Mouse (Mus musculus): ENCODE results near the gene Ung. TPM values are rescaled to one million over a fixed set of nuclear protein-coding genes. Genes with fewer than 3 reads are reported as not detected.

The Ung gene
- polyA plus RNA-seq, 1 experiment from 2014 or later, result 45.3 TPM

DNA sequence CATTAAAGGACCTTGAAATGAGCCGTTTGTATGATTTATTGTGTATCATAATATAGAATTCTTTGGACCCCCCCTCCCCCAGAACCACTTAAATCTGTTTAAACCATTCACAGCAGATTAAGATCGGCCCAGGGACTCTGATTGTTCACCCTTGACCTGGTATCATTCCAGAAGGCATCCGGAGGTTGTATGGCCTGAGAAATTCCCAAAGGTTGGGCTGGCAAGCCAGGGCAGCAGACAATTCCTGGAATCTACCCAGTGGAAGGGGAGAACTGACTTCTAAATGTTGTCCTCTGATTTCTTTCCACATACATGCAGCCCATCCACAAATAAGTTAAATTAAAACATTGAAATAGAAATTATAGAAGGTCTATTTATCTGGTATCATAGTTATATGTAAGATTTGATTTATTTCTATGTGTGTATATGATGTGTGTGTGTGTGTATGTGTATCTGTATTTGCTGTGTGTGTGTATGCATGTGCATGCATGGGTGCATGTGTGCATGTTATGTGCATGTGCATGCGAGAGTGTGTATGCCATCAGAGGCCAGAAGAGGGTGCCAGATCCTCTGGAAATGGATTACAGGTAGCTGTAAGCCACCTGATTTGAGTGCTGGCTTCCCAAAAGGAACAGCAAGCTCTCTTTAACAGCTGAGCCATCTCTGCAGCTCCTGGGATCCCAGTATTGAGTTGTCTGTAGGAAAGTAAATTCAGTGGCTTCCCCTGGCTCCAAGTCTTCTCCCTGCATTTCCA, 48.0 kb downstream of the Ung start:
- no peak overlapping the region for H3K27ac ChIP-seq
- no peaks in the 10 kb centered on the region for H3K36me3 ChIP-seq (ENCODE audit: poor library complexity, severe bottlenecking)
- no peak for ATAC-seq
- H3K9me3 ChIP-seq (replicated peaks), result no peaks in the 10 kb centered on the region
- WGBS, result 89% methylated on average over 4 of the region's 4 CpGs
- peaks cover 22% of the 10 kb centered on the region; the same call in 1 of the 2 replicates for H3K27me3 ChIP-seq
- H3K4me1 ChIP-seq, result peaks cover 14% of the 10 kb centered on the region
- no peak overlapping the region for H3K9ac ChIP-seq
- no peak overlapping the region for H3K4me2 ChIP-seq
- H3K4me3 ChIP-seq, result no peak overlapping the region

DNA sequence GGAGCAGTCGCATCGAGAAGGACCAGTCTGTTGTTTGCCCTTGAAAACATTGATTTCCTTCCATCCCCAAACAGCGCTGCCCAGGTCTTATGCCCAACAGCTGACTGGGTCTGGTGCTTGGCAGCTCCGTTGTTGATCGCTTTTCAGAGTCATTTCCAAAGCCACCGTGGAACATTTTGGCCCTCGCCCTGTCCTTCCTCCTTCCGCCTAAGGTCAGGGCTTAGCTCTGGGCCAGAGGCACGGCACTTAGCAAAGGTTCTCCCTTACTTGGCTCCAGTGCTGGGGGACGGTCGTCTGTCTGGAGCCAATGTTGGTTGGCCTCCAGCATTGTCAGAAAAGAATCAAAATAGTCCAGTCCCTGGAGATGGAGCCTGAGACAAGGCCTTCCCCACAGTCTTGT, 49.4 kb downstream of the Ung start:
- Histone ChIP-seq H3K27ac (no peak overlapping the region), H3K4me3 (no peak overlapping the region), H3K9ac (no peak overlapping the region), H3K9me3 (replicated peaks) (no peaks in the 10 kb centered on the region), H3K4me2 (no peak overlapping the region), H3K27me3 (peaks cover 18% of the 10 kb centered on the region; the same call in 1 of the 2 replicates), H3K4me1 (peaks cover 14% of the 10 kb centered on the region), H3K36me3 (ENCODE audit: poor library complexity, severe bottlenecking) (no peaks in the 10 kb centered on the region)
- ATAC-seq, result no peak
- WGBS, result 90% methylated on average over 11 of the region's 11 CpGs

- Histone ChIP-seq H3K4me1 (no peaks in the 10 kb centered on the region), H3K9ac (no peak overlapping the region), H3K4me2 (no peak overlapping the region), H3K36me3 (ENCODE audit: poor library complexity, severe bottlenecking) (no peaks in the 10 kb centered on the region), H3K27me3 (no peaks in the 10 kb centered on the region), H3K27ac (no peak overlapping the region), H3K9me3 (replicated peaks) (no peaks in the 10 kb centered on the region), H3K4me3 (no peak overlapping the region)
- no peak for ATAC-seq
- 88% methylated on average over 2 of the region's 2 CpGs for WGBS
Observed at GRCm38 (mm10) chr5:114183493-114183892, 53.3 kb downstream of the Ung start.

- Histone ChIP-seq H3K9me3 (replicated peaks) (no peaks in the 10 kb centered on the region), H3K4me3 (no peak overlapping the region), H3K27ac (no peak overlapping the region), H3K9ac (no peak overlapping the region), H3K27me3 (no peaks in the 10 kb centered on the region), H3K4me1 (no peaks in the 10 kb centered on the region), H3K4me2 (no peak overlapping the region), H3K36me3 (ENCODE audit: poor library complexity, severe bottlenecking) (no peaks in the 10 kb centered on the region)
- no peak for ATAC-seq
- WGBS, result 75% methylated on average over 2 of the region's 2 CpGs
Observed at GRCm38 (mm10) chr5:114187108-114187507, 56.9 kb downstream of the Ung start.

Other genes with a start within 250 kb of the Ung start
- 235 and 246 TPM in 2 replicates for gene Coro1c, start 221.6 kb upstream of the Ung start, polyA plus RNA-seq (2015; fragmentation: Nextera tagmentation; extraction: Ambion mirVana)
- gene Ssh1, start 136.5 kb upstream of the Ung start, polyA plus RNA-seq (2015; fragmentation: Nextera tagmentation; extraction: Ambion mirVana), result 12.0 and 13.9 TPM in 2 replicates
- gene Dao, start 126.7 kb upstream of the Ung start, polyA plus RNA-seq (2015; fragmentation: Nextera tagmentation; extraction: Ambion mirVana), result not detected in 2 replicates
- 16.2 and 17.7 TPM in 2 replicates for gene Usp30, start 64.9 kb upstream of the Ung start, polyA plus RNA-seq (2015; fragmentation: Nextera tagmentation; extraction: Ambion mirVana)
- 52.2 and 57.1 TPM in 2 replicates for gene Svop, start 38.8 kb upstream of the Ung start, polyA plus RNA-seq (2015; fragmentation: Nextera tagmentation; extraction: Ambion mirVana)
- gene Alkbh2, start 2.2 kb upstream of the Ung start, polyA plus RNA-seq (2015; fragmentation: Nextera tagmentation; extraction: Ambion mirVana), result 6.7 and 9.0 TPM in 2 replicates
- 0.96 and 1.5 TPM in 2 replicates for gene Acacb, start 16.1 kb downstream of the Ung start, polyA plus RNA-seq (2015; fragmentation: Nextera tagmentation; extraction: Ambion mirVana)
- 0.12 and 0.31 TPM in 2 replicates for gene Foxn4, start 143.4 kb downstream of the Ung start, polyA plus RNA-seq (2015; fragmentation: Nextera tagmentation; extraction: Ambion mirVana)
- 0.56 and 0.62 TPM in 2 replicates for gene Myo1h, start 158.8 kb downstream of the Ung start, polyA plus RNA-seq (2015; fragmentation: Nextera tagmentation; extraction: Ambion mirVana)

Measured in forebrain, embryonic 13.5 days (tissue).